Mouse (Mus musculus): Measurements from ENCODE around the gene Slc24a4. TPM values are rescaled to one million over a fixed set of nuclear protein-coding genes. Genes with fewer than 3 reads are reported as not detected.
"Not testable (repeated sequence)": the region's sequence is repeated elsewhere in the genome, so short reads cannot be mapped to it uniquely, and the experiment has no call there.

Slc24a4 gene
- total and polyA plus RNA-seq, 3 experiments: 0.28 to 0.66 (median 0.51) TPM

DNA sequence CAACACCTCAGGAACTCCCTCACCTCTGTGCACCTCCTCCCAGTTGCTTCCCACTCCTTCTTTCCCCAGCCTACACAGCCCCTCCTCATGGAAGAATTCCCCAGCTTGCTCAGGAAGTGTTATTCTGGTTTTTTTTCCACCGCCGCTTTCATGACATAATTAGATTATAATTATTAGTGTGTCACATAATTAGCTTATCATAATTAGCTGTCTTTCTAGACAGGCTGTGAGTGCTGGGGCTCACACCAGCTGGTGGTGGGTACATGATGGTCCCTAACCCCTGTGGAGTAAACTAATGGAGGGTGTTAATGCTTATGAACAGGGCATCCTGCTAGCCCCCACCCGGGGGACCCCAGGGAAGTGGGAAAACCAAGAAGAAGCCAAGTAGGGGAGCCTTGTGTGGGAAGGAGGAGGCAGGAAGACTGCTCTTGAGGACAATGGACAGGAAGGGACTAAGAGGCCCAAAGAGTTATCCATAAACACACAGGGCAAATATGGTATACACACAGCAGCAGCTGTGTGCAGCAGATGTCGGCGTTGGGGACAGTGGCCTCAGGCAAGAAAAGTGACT is 38.2 kb downstream of the Slc24a4 start:
- no peak for DNase-seq

GRCm38 (mm10) chr12:102167302-102167701 is 38.8 kb downstream of the Slc24a4 start:
- DNase-seq: no peak

- DNase-seq: peak; percentile 75
These were observed 44.2 kb downstream of the Slc24a4 start for GRCm38 (mm10) chr12:102172746-102173145.

- DNase-seq: no peak
These were observed 44.8 kb downstream of the Slc24a4 start for GRCm38 (mm10) chr12:102173345-102173744.

- DNase-seq: no peak
These were observed 52.0 kb downstream of the Slc24a4 start for GRCm38 (mm10) chr12:102180371-102181074.

- peak; percentile 48 for DNase-seq
These were observed 53.3 kb downstream of the Slc24a4 start for GRCm38 (mm10) chr12:102181799-102182357.

DNA sequence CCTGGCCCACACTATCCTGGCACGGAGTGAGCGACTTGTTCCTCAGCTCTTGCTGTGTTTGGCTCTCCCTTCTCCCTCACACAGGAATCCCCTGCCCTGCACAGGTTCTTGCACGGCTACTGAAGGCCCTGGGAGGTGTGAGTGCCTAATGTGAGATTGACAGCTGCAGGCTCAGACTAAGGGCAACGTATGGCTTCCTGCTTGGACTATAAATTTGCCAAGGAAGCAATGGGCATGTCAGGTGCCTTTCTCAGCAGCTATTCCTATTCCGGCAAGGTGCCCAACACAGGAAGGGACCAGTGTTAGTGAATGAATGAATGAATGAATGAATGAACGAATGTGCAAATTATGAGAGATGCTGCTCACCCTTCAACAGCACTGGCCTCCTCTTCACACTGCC is 54.1 kb downstream of the Slc24a4 start:
- no peak for DNase-seq

DNA sequence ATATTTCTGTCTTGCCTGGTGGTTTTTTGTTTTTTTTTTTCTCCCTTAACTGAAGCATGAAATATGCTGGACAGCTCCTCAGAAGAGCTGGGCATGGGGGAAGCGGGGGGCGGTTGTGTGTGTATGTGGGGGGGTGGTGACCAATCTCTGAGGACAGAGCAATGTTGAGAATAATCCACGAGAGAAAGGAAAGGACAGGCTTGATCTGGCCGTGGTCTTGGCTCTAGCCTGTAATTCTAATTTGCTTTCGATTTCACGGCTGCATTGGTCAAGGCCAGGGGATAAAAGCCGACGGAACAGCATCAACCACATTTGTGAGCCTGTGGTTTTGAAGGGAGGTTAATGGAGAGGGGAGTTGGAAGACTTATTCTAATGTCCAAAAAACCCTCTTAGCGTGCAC is 54.7 kb downstream of the Slc24a4 start:
- DNase-seq: peak; percentile 8

- no peak for DNase-seq
These were observed 62.3 kb downstream of the Slc24a4 start for GRCm38 (mm10) chr12:102190820-102191219.

DNA sequence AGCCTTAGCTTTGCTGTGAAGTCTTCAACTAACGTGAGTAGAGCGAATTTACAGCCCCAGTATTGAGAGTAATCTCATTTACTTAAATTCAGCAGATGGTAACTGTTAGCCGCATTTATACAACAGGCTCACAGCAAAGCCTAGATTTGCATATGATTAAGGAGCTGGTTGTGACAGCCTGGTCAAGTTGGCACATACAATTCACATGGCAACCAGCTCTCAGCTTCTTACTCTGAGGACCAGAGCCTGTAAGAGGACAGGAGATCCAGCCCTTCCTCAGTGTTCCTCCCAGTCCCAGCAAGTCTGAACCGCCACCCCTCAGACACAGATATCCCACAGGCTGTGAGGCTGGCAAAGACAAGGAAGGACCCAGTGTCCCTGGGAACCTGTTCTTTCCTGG is 73.0 kb downstream of the Slc24a4 start:
- DNase-seq: no peak

DNA sequence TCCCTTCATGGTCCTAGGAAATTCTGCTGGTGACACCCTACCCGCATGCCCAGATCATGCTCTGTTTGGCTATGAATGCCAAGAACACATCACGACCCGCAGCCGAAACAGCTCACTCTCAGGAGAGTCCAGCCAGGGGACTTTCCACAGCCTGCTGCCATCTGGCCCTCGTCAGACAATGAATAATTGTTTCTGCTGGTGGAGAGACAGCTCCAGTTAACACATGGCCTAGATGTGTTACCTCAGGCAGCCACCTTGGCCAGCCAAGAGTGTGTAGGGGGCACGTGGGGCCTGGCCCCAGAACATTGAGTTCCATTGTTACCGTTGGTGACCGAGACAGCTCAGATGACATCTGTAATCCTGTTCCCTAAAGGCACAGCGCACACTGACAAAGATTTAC is 74.4 kb downstream of the Slc24a4 start:
- peak; percentile 12 for DNase-seq

DNA sequence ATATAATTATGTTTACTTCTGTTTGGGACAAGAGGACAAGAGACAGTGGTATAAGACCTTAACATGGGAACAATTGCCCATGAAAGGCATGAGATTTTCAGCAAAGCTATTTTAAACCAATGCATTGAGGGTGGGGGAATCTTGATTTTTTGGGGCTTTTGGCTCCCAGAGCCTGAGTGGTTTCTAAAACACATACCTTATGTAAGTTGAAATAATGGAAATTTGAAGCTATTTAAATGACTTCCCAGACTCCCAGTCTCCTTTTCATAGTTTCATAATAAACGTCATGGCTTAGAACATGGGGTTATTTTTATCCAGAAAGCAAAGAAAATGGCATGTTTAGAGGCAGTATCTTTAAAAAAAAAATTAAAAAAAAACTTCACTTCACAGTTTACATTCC is 77.9 kb downstream of the Slc24a4 start:
- DNase-seq: no peak

DNA sequence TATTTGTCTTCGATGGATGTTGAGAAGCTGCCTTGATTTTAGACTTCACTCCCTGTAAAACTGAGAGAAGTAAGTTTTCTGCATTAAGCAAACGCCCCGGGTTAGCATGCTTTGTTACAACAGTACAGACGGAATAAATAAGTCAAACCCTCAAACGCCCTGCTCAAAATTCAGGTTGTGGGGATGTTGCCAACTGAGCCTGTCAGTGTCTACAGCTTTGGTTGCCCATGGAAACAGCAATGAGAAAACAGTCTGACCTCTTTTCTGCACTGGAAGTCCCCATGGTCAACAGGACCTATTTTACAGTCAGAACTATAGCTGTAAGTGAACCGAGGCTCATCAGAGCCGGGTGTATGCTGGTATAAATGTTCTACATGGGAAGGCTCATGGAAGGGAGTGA is 78.7 kb downstream of the Slc24a4 start:
- DNase-seq: no peak

- DNase-seq: no peak
These were observed 82.3 kb downstream of the Slc24a4 start for GRCm38 (mm10) chr12:102210801-102211200.

DNA sequence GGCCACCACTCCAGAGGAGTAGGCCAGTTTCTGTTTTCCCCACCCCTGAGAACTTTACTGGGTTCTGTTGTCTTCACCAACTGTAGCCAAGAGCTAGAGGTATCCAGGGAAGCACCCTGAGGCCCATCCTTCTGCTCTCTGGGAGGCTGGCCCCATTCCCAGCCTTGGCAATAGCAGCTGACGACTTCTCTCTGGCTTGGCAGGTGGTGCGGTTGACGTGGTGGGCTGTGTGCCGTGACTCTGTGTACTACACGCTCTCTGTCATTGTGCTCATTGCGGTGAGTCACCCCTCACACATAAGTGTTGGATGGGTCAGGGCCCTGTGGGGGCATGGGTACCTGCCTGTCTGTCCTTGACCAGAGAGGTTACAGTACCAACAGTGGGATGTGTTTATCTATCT is 94.9 kb downstream of the Slc24a4 start:
- no peak for DNase-seq

GRCm38 (mm10) chr12:102224112-102224511 is 95.6 kb downstream of the Slc24a4 start:
- not testable (repeated sequence) for DNase-seq

DNA sequence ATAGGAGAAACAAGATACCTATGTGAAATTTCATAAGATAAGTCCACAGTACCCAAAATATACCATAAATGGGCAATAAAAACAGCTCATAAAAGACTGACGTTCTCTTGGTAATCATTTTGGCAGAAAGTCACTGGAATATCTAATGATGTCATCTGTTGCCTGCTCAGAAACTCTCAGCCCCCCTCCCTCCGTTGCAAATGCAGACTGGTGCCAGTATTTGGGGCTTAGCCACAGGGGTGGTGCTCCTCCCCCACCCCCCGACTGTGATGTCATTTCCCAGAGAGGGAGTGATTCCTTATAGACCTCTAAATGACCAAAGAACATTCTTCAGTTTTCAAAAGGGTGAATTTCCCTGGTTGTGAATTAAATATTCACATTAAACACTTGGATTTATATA is 96.6 kb downstream of the Slc24a4 start:
- DNase-seq: no peak

- no peak for DNase-seq
These were observed 107.0 kb downstream of the Slc24a4 start for GRCm38 (mm10) chr12:102235551-102235950.

DNA sequence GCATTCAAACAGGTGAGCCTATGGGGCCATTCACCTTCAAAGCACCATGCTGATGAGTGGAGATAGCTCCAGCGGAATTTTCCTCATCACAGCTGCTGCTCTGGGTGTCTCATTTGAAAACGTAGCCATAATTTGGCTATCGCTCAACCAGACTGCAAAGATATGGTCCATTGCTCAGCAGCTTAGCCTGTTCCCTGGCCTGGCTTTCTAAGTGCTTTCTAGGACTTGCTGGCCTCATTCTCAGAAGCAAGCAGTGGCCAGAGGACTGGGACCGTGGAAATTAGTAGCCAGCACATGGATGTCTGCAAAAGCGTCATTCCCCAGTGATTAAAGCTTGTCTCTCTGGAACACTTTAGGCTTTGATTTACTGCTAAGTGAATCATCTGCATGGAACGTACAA is 107.8 kb downstream of the Slc24a4 start:
- no peak for DNase-seq

DNA sequence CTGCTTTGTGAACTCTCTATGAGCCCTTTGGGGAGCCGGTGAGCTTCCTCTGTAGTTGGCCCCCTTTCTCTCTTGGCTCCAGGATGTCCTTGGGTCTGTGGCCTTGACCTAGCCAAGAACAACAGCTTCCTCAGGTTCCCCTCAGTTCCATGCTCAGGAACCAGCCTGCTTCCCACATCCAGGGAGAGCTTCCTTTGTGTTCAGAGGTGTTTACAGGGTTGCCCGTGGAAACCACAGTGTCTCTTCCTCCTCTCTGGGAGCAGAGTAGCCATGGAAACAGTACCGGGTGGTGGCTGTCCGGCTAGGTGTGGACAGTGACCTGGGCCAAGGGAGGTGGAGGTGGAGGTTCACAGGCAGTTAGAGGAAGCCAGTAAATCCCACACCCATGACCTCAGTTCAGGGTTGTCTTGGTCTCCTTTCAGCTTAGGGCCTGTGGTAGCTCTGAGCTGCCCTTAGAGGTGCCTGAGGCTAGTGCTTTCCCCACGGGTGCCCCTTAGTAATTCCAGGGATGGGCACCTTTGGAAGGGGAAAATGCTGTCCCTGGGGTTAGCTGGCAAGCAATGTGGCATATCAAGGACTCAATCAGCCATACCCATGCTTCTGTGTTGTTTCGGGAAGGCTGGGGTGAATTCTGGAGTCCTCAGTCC is 113.7 kb downstream of the Slc24a4 start:
- DNase-seq: peak; percentile 8

DNA sequence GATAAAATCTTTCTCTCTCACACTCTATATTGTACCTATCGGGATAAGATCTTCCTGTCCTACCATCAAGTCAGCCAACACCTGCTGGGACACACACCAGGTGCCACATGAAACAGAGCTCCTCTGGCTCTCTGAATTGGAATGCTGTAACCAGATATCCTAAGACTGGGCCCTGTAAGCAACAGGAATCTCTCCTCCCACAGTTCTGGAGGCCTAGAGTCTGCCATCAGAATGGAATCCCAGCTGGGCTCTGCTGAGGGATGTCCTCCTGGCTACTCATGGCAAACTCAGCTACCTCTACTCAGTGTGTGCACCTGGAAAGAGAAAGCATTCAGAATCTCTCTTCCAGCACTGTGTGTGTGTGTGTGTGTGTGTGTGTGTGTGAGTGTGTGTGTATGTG is 115.4 kb downstream of the Slc24a4 start:
- no peak for DNase-seq

- no peak for DNase-seq
These were observed 117.7 kb downstream of the Slc24a4 start for GRCm38 (mm10) chr12:102246226-102246625.

GRCm38 (mm10) chr12:102248104-102248503 is 119.6 kb downstream of the Slc24a4 start:
- no peak for DNase-seq

All from adrenal gland, adult 2 months (tissue).